Mouse (Mus musculus): Measurements from ENCODE around the gene Ipo5. TPM values are rescaled to one million over a fixed set of nuclear protein-coding genes. Genes with fewer than 3 reads are reported as not detected.
A peak's percentile ranks its signal among the peaks of the same experiment; 100 is the strongest.

The Ipo5 gene
- polyA plus RNA-seq, 1 experiment from 2014 or later, result 51.1 TPM

- no peak for DNase-seq (ENCODE audit: low spot score)
Measured at GRCm38 (mm10) chr14:120921805-120922204, 10.8 kb downstream of the Ipo5 start.

GRCm38 (mm10) chr14:120924044-120924443, 13.0 kb downstream of the Ipo5 start:
- no peak for DNase-seq (ENCODE audit: low spot score)

GRCm38 (mm10) chr14:120925731-120926585, 14.9 kb downstream of the Ipo5 start:
- no peak for DNase-seq (ENCODE audit: low spot score)

GRCm38 (mm10) chr14:120931236-120931635, 20.2 kb downstream of the Ipo5 start:
- DNase-seq (ENCODE audit: low spot score), result no peak

GRCm38 (mm10) chr14:120933624-120934023, 22.6 kb downstream of the Ipo5 start:
- DNase-seq (ENCODE audit: low spot score), result no peak

- no peak for DNase-seq (ENCODE audit: low spot score)
Measured at GRCm38 (mm10) chr14:120937102-120937501, 26.1 kb downstream of the Ipo5 start.

GRCm38 (mm10) chr14:120942803-120943202, 31.8 kb downstream of the Ipo5 start:
- no peak for DNase-seq (ENCODE audit: low spot score)

- no peak for DNase-seq (ENCODE audit: low spot score)
Measured at GRCm38 (mm10) chr14:120945146-120945545, 34.1 kb downstream of the Ipo5 start.

GRCm38 (mm10) chr14:120947104-120947503, 36.1 kb downstream of the Ipo5 start:
- DNase-seq (ENCODE audit: low spot score), result no peak

- no peak for DNase-seq (ENCODE audit: low spot score)
Measured at GRCm38 (mm10) chr14:120949002-120949401, 38.0 kb downstream of the Ipo5 start.

- no peak for DNase-seq (ENCODE audit: low spot score)
Measured at GRCm38 (mm10) chr14:120950068-120950467, 39.0 kb downstream of the Ipo5 start.

GRCm38 (mm10) chr14:120952434-120952833, 41.4 kb downstream of the Ipo5 start:
- DNase-seq (ENCODE audit: low spot score), result no peak

- no peak for DNase-seq (ENCODE audit: low spot score)
Measured at GRCm38 (mm10) chr14:120960551-120960950, 49.5 kb downstream of the Ipo5 start.

- DNase-seq (ENCODE audit: low spot score), result no peak
Measured at GRCm38 (mm10) chr14:120960991-120961390, 50.0 kb downstream of the Ipo5 start.

GRCm38 (mm10) chr14:120967072-120967471, 56.0 kb downstream of the Ipo5 start:
- peak; percentile 16 for DNase-seq (ENCODE audit: low spot score)

GRCm38 (mm10) chr14:120968723-120969122, 57.7 kb downstream of the Ipo5 start:
- DNase-seq (ENCODE audit: low spot score), result no peak

GRCm38 (mm10) chr14:120969673-120970072, 58.6 kb downstream of the Ipo5 start:
- DNase-seq (ENCODE audit: low spot score), result no peak

- DNase-seq (ENCODE audit: low spot score), result peak; percentile 30
Measured at GRCm38 (mm10) chr14:120970637-120971036, 59.6 kb downstream of the Ipo5 start.

- no peak for DNase-seq (ENCODE audit: low spot score)
Measured at GRCm38 (mm10) chr14:120971313-120971712, 60.3 kb downstream of the Ipo5 start.

- DNase-seq (ENCODE audit: low spot score), result no peak
Measured at GRCm38 (mm10) chr14:120979559-120979958, 68.5 kb downstream of the Ipo5 start.

- DNase-seq (ENCODE audit: low spot score), result no peak
Measured at GRCm38 (mm10) chr14:120989126-120989525, 78.1 kb downstream of the Ipo5 start.

All from thymus, postnatal 0 days (tissue).